Mouse (Mus musculus) thymus, postnatal 14 days (tissue): ENCODE measurements around the gene Hoxd10.

ENCODE experiments used
- DNase-seq: peaks from one replicate; pipeline ENCODE4 v3.0.0; 2021

Gene Hoxd10

GRCm38 (mm10) chr2:74710929-74711543 lies 19.3 kb downstream of the Hoxd10 start:
- no peak for DNase-seq

GRCm38 (mm10) chr2:74711721-74712621 lies 20.2 kb downstream of the Hoxd10 start, which contains the start of the genes Hoxd3 and Hoxd4:
TSS of gene Hoxd3 (plus strand) at chr2:74711927.
TSS of gene Hoxd4 (plus strand) at chr2:74711929.
- DNase-seq = no peak

- DNase-seq = no peak
Measured at GRCm38 (mm10) chr2:74713239-74714150, 21.8 kb downstream of the Hoxd10 start.

GRCm38 (mm10) chr2:74714156-74714789 lies 22.5 kb downstream of the Hoxd10 start:
- no peak for DNase-seq

- DNase-seq = no peak
Measured at GRCm38 (mm10) chr2:74714881-74715280, 23.2 kb downstream of the Hoxd10 start.

GRCm38 (mm10) chr2:74715504-74716241 lies 23.9 kb downstream of the Hoxd10 start:
- DNase-seq = peak; percentile 86

GRCm38 (mm10) chr2:74720384-74720783 lies 28.7 kb downstream of the Hoxd10 start:
- no peak for DNase-seq

- no peak for DNase-seq
Measured at GRCm38 (mm10) chr2:74720955-74721491, 29.3 kb downstream of the Hoxd10 start.

- no peak for DNase-seq
Measured at GRCm38 (mm10) chr2:74721882-74722281, 30.2 kb downstream of the Hoxd10 start.

- no peak for DNase-seq
Measured at GRCm38 (mm10) chr2:74722949-74723348, 31.2 kb downstream of the Hoxd10 start.

GRCm38 (mm10) chr2:74724244-74725015 lies 32.7 kb downstream of the Hoxd10 start:
- no peak for DNase-seq

- no peak for DNase-seq
Measured at GRCm38 (mm10) chr2:74725171-74725570, 33.4 kb downstream of the Hoxd10 start.

GRCm38 (mm10) chr2:74726551-74726950 lies 34.8 kb downstream of the Hoxd10 start, which contains the start of gene Gm28230:
TSS of gene Gm28230 (plus strand) at chr2:74726728.
- no peak for DNase-seq

GRCm38 (mm10) chr2:74726973-74727639 lies 35.4 kb downstream of the Hoxd10 start:
- DNase-seq = no peak

- no peak for DNase-seq
Measured at GRCm38 (mm10) chr2:74727640-74728302, 36.0 kb downstream of the Hoxd10 start.

- DNase-seq = no peak
Measured at GRCm38 (mm10) chr2:74728303-74728680, 36.6 kb downstream of the Hoxd10 start.

- DNase-seq = no peak
Measured at GRCm38 (mm10) chr2:74730331-74730730, 38.6 kb downstream of the Hoxd10 start.

GRCm38 (mm10) chr2:74731055-74731454 lies 39.3 kb downstream of the Hoxd10 start:
- DNase-seq = no peak

GRCm38 (mm10) chr2:74731799-74732512 lies 40.2 kb downstream of the Hoxd10 start:
- DNase-seq = no peak
